Mouse (Mus musculus) limb, embryonic 15.5 days (tissue): Measurements from ENCODE around the gene Arpp21. TPM values are rescaled to one million over a fixed set of nuclear protein-coding genes. Genes with fewer than 3 reads are reported as not detected.

ENCODE experiments used
- ATAC-seq: fragments of 200-750 bp; cut with Nextera tagmentation; 2 replicates; pipeline ENCODE4 v1.8.0; 2017; ENCODE audit warnings: low read depth, moderate TSS enrichment; ENCODE audit not compliant: insufficient number of reproducible peaks, low FRiP score, low TSS enrichment
- H3K27ac ChIP-seq: fragments of 300-500 bp; sonication (generic); 2 replicates; pipeline ENCODE4 v1.5.1; 2015; ENCODE audit warnings: moderate library complexity, mild to moderate bottlenecking, inconsistent platforms
- H3K27me3 ChIP-seq: fragments of 300-500 bp; sonication (generic); 2 replicates; pipeline ENCODE4 v1.6.1; 2015; ENCODE audit warnings: inconsistent platforms
- H3K36me3 ChIP-seq: fragments of 300-500 bp; sonication (generic); 2 replicates; pipeline ENCODE4 v1.6.1; 2015; ENCODE audit warnings: inconsistent platforms
- H3K4me1 ChIP-seq: fragments of 300-500 bp; sonication (generic); 2 replicates; pipeline ENCODE4 v1.6.1; 2015; ENCODE audit warnings: inconsistent platforms
- H3K4me2 ChIP-seq: fragments of 300-500 bp; sonication (generic); 2 replicates; pipeline ENCODE4 v1.6.1; 2015; ENCODE audit warnings: mild to moderate bottlenecking, inconsistent platforms
- H3K4me3 ChIP-seq: fragments of 300-500 bp; sonication (generic); 2 replicates; pipeline ENCODE4 v1.5.1; 2015; ENCODE audit warnings: mild to moderate bottlenecking, inconsistent platforms
- H3K9ac ChIP-seq: fragments of 300-500 bp; sonication (generic); 2 replicates; pipeline ENCODE4 v1.6.1; 2015; ENCODE audit warnings: inconsistent platforms
- H3K9me3 ChIP-seq: fragments of 300-500 bp; sonication (generic); 2 replicates; pipeline ENCODE4 v1.6.1; 2016; ENCODE audit warnings: inconsistent platforms
- WGBS: fragments of 180-500 bp; shearing (Covaris S2); methylation state at CpG from one replicate; pipeline ENCODE4 v1.1.7; 2015; 5-methylcytosine and 5-hydroxymethylcytosine counted together
- polyA plus RNA-seq: library from polyadenylated mRNA; unstranded; fragments of >200 nt; fragmentation: Nextera tagmentation; extraction: Ambion mirVana; gene quantifications from 2 replicates; pipeline ENCODE4 v1.2.1, GENCODE M21; 2015

Gene Arpp21
- polyA plus RNA-seq, 1 experiment from 2014 or later: 13.1 TPM

GRCm38 (mm10) chr9:112119106-112119433 is 116.7 kb downstream of the Arpp21 start:
- Histone ChIP-seq H3K9me3 (no peaks in the 10 kb centered on the region), H3K27me3 (no peaks in the 10 kb centered on the region), H3K36me3 (no peaks in the 10 kb centered on the region), H3K4me2 (peak overlapping the region; percentile 51), H3K4me1 (peaks cover 15% of the 10 kb centered on the region), H3K4me3 (no peak overlapping the region), H3K9ac (no peak overlapping the region), H3K27ac (no peak overlapping the region)
- ATAC-seq: no peak
- WGBS: 14% methylated on average over 7 of the region's 7 CpGs

- Histone ChIP-seq H3K9me3 (no peaks in the 10 kb centered on the region), H3K9ac (peak overlapping the region; percentile 28), H3K4me3 (peak overlapping the region; percentile 26), H3K4me2 (peak overlapping the region; percentile 51), H3K27ac (no peak overlapping the region), H3K4me1 (peaks cover 15% of the 10 kb centered on the region), H3K36me3 (no peaks in the 10 kb centered on the region), H3K27me3 (no peaks in the 10 kb centered on the region)
- no peak for ATAC-seq
- 4% methylated on average over 22 of the region's 22 CpGs for WGBS
Measured at GRCm38 (mm10) chr9:112118411-112119105, 117.2 kb downstream of the Arpp21 start.

- Histone ChIP-seq H3K27ac (no peak overlapping the region), H3K4me2 (peak overlapping the region; percentile 51), H3K36me3 (no peaks in the 10 kb centered on the region), H3K9ac (no peak overlapping the region), H3K27me3 (no peaks in the 10 kb centered on the region), H3K4me3 (peak overlapping the region; percentile 26), H3K4me1 (peaks cover 15% of the 10 kb centered on the region), H3K9me3 (no peaks in the 10 kb centered on the region)
- 28% methylated on average over 15 of the region's 15 CpGs for WGBS
- no peak for ATAC-seq
Measured at GRCm38 (mm10) chr9:112117632-112118410, 117.9 kb downstream of the Arpp21 start.

DNA sequence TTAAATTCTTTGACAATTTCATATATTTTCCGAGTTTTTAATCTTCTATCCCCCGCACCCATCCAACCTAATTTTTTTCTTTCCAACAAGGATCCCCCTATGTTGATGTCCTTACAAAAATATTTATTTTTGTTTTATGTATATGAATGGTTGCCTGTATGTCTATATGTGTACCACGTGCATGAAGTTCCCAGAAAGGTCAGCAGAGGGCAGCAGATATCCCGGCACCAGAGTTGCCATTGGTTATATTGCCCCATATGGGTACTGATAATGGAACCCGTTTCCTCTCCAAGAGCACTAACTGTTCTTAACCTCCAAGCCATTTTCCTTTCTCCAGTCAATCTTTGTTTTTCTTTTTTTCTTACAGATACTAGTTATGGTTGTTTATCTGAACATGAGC is 124.1 kb downstream of the Arpp21 start:
- no peaks in the 10 kb centered on the region for H3K9me3 ChIP-seq
- H3K27ac ChIP-seq: no peak overlapping the region
- no peaks in the 10 kb centered on the region for H3K36me3 ChIP-seq
- WGBS: 90% methylated on average over 5 of the region's 5 CpGs
- H3K4me3 ChIP-seq: no peak overlapping the region
- H3K9ac ChIP-seq: no peak overlapping the region
- no peaks in the 10 kb centered on the region for H3K27me3 ChIP-seq
- ATAC-seq: no peak
- H3K4me2 ChIP-seq: no peak overlapping the region
- no peaks in the 10 kb centered on the region for H3K4me1 ChIP-seq

DNA sequence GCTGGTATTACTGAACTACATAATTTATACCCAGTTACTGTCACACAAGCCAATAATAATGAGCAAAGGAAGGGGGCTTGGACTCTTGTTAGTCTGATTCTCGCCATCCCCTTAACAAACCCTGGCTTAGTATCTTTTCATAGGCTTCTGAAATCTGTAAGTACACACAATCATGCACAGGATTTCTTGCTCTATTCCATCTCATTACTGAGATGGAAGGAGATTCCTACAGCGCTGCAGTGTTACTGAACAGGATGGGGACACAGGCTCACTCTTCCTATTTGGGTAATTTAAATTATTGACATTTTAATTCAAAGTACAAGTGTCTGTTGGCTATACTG is 132.9 kb downstream of the Arpp21 start:
- no peak overlapping the region for H3K4me2 ChIP-seq
- H3K27me3 ChIP-seq: no peaks in the 10 kb centered on the region
- ATAC-seq: no peak
- H3K27ac ChIP-seq: no peak overlapping the region
- WGBS: 78% methylated on average over 2 of the region's 2 CpGs
- no peaks in the 10 kb centered on the region for H3K4me1 ChIP-seq
- H3K4me3 ChIP-seq: no peak overlapping the region
- H3K9ac ChIP-seq: no peak overlapping the region
- no peaks in the 10 kb centered on the region for H3K36me3 ChIP-seq
- no peaks in the 10 kb centered on the region for H3K9me3 ChIP-seq

GRCm38 (mm10) chr9:112102155-112102851 is 133.4 kb downstream of the Arpp21 start:
- Histone ChIP-seq H3K9ac (no peak overlapping the region), H3K27me3 (no peaks in the 10 kb centered on the region), H3K4me3 (no peak overlapping the region), H3K4me2 (no peak overlapping the region), H3K27ac (no peak overlapping the region), H3K9me3 (no peaks in the 10 kb centered on the region), H3K4me1 (no peaks in the 10 kb centered on the region), H3K36me3 (no peaks in the 10 kb centered on the region)
- ATAC-seq: no peak
- WGBS: 42% methylated on average over 6 of the region's 6 CpGs

- Histone ChIP-seq H3K4me1 (no peaks in the 10 kb centered on the region), H3K4me3 (no peak overlapping the region), H3K36me3 (no peaks in the 10 kb centered on the region), H3K9ac (no peak overlapping the region), H3K4me2 (no peak overlapping the region), H3K9me3 (no peaks in the 10 kb centered on the region), H3K27ac (no peak overlapping the region), H3K27me3 (no peaks in the 10 kb centered on the region)
- 61% methylated on average over 3 of the region's 3 CpGs for WGBS
- no peak for ATAC-seq
Measured at GRCm38 (mm10) chr9:112100841-112101595, 134.7 kb downstream of the Arpp21 start.

DNA sequence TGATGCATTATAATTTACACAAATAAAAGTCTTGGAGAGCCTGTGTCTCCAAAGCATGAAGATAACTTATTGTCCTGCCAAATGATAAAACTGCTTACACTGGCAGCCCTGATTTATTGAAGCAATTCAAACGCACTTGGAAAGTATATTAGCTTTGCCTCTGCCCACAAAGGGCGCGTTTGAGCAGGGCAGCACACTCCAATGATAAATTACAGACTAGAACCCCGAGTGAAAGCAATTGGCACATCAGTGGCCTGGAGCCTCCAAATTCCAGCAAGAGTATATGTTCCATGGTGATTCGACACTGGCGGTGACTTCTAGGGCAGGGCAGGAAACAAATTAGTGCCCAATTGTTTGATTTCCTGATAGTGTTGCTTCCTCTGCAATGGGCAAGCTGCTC is 137.5 kb downstream of the Arpp21 start:
- H3K9me3 ChIP-seq: no peaks in the 10 kb centered on the region
- no peak overlapping the region for H3K27ac ChIP-seq
- H3K4me2 ChIP-seq: no peak overlapping the region
- no peaks in the 10 kb centered on the region for H3K27me3 ChIP-seq
- no peaks in the 10 kb centered on the region for H3K36me3 ChIP-seq
- ATAC-seq: no peak
- H3K9ac ChIP-seq: no peak overlapping the region
- H3K4me1 ChIP-seq: no peaks in the 10 kb centered on the region
- 39% methylated on average over 6 of the region's 6 CpGs for WGBS
- H3K4me3 ChIP-seq: no peak overlapping the region

GRCm38 (mm10) chr9:112095708-112096107 is 140.0 kb downstream of the Arpp21 start:
- 76% methylated on average over 5 of the region's 5 CpGs for WGBS
- H3K9ac ChIP-seq: no peak overlapping the region

GRCm38 (mm10) chr9:112095198-112095597 is 140.5 kb downstream of the Arpp21 start:
- ATAC-seq: no peak
- Histone ChIP-seq H3K27me3 (no peaks in the 10 kb centered on the region), H3K9ac (no peak overlapping the region), H3K4me1 (no peaks in the 10 kb centered on the region), H3K4me3 (no peak overlapping the region), H3K27ac (no peak overlapping the region), H3K9me3 (no peaks in the 10 kb centered on the region), H3K4me2 (no peak overlapping the region), H3K36me3 (no peaks in the 10 kb centered on the region)
- WGBS: 81% methylated on average over 2 of the region's 2 CpGs

More at GRCm38 (mm10) chr9:112095708-112096107, 140.0 kb downstream of the Arpp21 start:
- Histone ChIP-seq H3K4me2 (no peak overlapping the region), H3K4me1 (no peaks in the 10 kb centered on the region), H3K4me3 (no peak overlapping the region), H3K36me3 (no peaks in the 10 kb centered on the region), H3K9me3 (no peaks in the 10 kb centered on the region), H3K27me3 (no peaks in the 10 kb centered on the region), H3K27ac (no peak overlapping the region)
- ATAC-seq: no peak

DNA sequence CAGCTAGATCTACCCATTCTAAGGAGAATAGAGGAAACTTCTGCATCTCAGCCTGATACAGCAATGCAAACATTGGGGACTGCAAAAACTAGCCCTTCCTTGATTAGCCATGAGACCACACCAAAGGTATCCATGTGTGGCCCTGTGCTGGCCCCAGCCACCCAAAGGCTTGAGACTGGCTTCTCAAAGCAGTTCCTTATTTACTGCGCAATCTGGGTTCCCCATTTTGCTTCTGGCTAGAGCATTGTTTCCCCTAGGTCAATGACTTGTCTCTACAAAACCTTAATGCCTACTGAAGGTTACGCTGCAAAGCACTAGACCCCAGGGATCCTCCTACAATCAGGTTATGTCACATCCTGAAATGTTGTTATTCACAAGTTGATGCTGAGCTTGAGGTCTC is 156.8 kb downstream of the Arpp21 start:
- no peaks in the 10 kb centered on the region for H3K27me3 ChIP-seq
- ATAC-seq: no peak
- H3K36me3 ChIP-seq: no peaks in the 10 kb centered on the region
- 83% methylated on average over 2 of the region's 2 CpGs for WGBS
- no peak overlapping the region for H3K9ac ChIP-seq
- no peak overlapping the region for H3K4me3 ChIP-seq
- no peak overlapping the region for H3K4me2 ChIP-seq
- H3K9me3 ChIP-seq: no peaks in the 10 kb centered on the region
- H3K27ac ChIP-seq: no peak overlapping the region
- peaks cover 4% of the 10 kb centered on the region; the same call in 1 of the 2 replicates for H3K4me1 ChIP-seq
